In genomic region chr12:85490096-85490820, GRCm38 (mm10) we compare ENCODE assay signal across 23 mouse cellular contexts. TPM values are rescaled to one million over a fixed set of nuclear protein-coding genes. Genes with fewer than 3 reads are reported as not detected.
DNase-seq lines count a peak whose midpoint lies in the region; ATAC-seq lines count a peak whose summit lies in the region.
"Had no signal": no experiment of that assay in that cellular context is flagged by ENCODE, and none has a peak within 500 bp of the region (broad histone marks: within the 10 kb centered on the region; RNA-seq: fewer than 3 reads in every experiment).

No protein-coding gene starts in this region.

- peaks cover 35% of the 10 kb centered on the region for H3K4me1 ChIP-seq in limb, embryonic 15.5 days
- H3K4me1 ChIP-seq in limb, embryonic 10.5 days: peaks cover 29% of the 10 kb centered on the region
- H3K4me1 ChIP-seq in brown adipose tissue, adult 24 weeks (ENCODE audit: control insufficient read depth, insufficient read depth, insufficient read length, low read length): no peaks in the 10 kb centered on the region
- peaks cover 16% of the 10 kb centered on the region for H3K4me1 ChIP-seq in stomach, embryonic 15.5 days

- H3K9me3 ChIP-seq in limb, embryonic 15.5 days: no peaks in the 10 kb centered on the region
- no peaks in the 10 kb centered on the region for H3K9me3 ChIP-seq in limb, embryonic 10.5 days (replicated peaks)
- no peaks in the 10 kb centered on the region for H3K9me3 ChIP-seq in stomach, embryonic 15.5 days
- H3K9me3 ChIP-seq: forebrain, embryonic 15.5 days; G1E; hindbrain, embryonic 12.5 days had no signal

- 49% methylated on average over 10 of the region's 10 CpGs for WGBS in limb, embryonic 15.5 days
- 77% methylated on average over 10 of the region's 10 CpGs for WGBS in limb, embryonic 10.5 days
- 65% methylated on average over 10 of the region's 10 CpGs for WGBS in stomach, embryonic 15.5 days

- DNase-seq in limb, embryonic 10.5 days (ENCODE audit: low spot score): no peak
- DNase-seq in 416B (ENCODE audit: low read depth): peak; percentile 35
- DNase-seq in spleen, postnatal 14 days (ENCODE audit: low spot score in 2 of 2): no peak
- no peak for DNase-seq in adrenal gland, postnatal 10 days
- DNase-seq: B cell, adult 2 months; cerebellum, adult 2 months; cerebellum, postnatal 36 days; embryo, embryonic 11 days; gastrocnemius, postnatal 14 days; kidney, adult 18-20 months; kidney, postnatal 4 days; layer of hippocampus, adult 9-11 months; left cerebral cortex, postnatal 4 days; lung, adult 2 months; lung, postnatal 4 days had no signal

- no peak overlapping the region for H3K4me3 ChIP-seq in limb, embryonic 15.5 days
- H3K4me3 ChIP-seq in limb, embryonic 10.5 days: no peak overlapping the region
- no peak overlapping the region for H3K4me3 ChIP-seq in brown adipose tissue, adult 24 weeks (ENCODE audit: insufficient read depth, low read depth, low read length)
- H3K4me3 ChIP-seq in stomach, embryonic 15.5 days (replicated peaks): no peak overlapping the region
- H3K4me3 ChIP-seq: forebrain, embryonic 15.5 days; hindbrain, embryonic 12.5 days had no signal

- ATAC-seq in limb, embryonic 15.5 days (ENCODE audit: insufficient number of reproducible peaks, low FRiP score, low TSS enrichment, low read depth): no peak; the same call in 1 of the 2 replicates
- no peak for ATAC-seq in stomach, embryonic 15.5 days (ENCODE audit: insufficient read depth, low FRiP score, low read depth)
- ATAC-seq: forebrain, embryonic 15.5 days; midbrain, embryonic 16.5 days; Patski had no signal

- H3K9ac ChIP-seq in limb, embryonic 15.5 days: no peak overlapping the region
- H3K9ac ChIP-seq in stomach, embryonic 15.5 days: no peak overlapping the region
- H3K9ac ChIP-seq: forebrain, embryonic 15.5 days; hindbrain, embryonic 12.5 days had no signal

- no peak overlapping the region for H3K4me2 ChIP-seq in limb, embryonic 15.5 days
- no peak overlapping the region for H3K4me2 ChIP-seq in stomach, embryonic 15.5 days
- H3K4me2 ChIP-seq: forebrain, embryonic 15.5 days; hindbrain, embryonic 12.5 days had no signal

- peak overlapping the region; percentile 71; the same call in 1 of the 2 replicates for H3K27ac ChIP-seq in limb, embryonic 15.5 days
- no peak overlapping the region for H3K27ac ChIP-seq in limb, embryonic 10.5 days
- 0 out of 2 replicates have a peak overlapping the region, but pooled peaks have one; percentile 23 for H3K27ac ChIP-seq in brown adipose tissue, adult 24 weeks (replicated peaks; ENCODE audit: low read depth, low read length)
- peak overlapping the region; percentile 6; the same call in 1 of the 2 replicates for H3K27ac ChIP-seq in stomach, embryonic 15.5 days
- H3K27ac ChIP-seq: forebrain, embryonic 15.5 days; hindbrain, embryonic 12.5 days had no signal

- H3K27me3 ChIP-seq in limb, embryonic 15.5 days: no peaks in the 10 kb centered on the region
- H3K27me3 ChIP-seq in limb, embryonic 10.5 days (ENCODE audit: low read depth, poor library complexity, severe bottlenecking): peaks cover 10% of the 10 kb centered on the region; the same call in 1 of the 2 replicates
- H3K27me3 ChIP-seq in stomach, embryonic 15.5 days (replicated peaks): no peaks in the 10 kb centered on the region
- H3K27me3 ChIP-seq: Patski had no signal

- no peaks in the 10 kb centered on the region for H3K36me3 ChIP-seq in limb, embryonic 15.5 days
- no peaks in the 10 kb centered on the region for H3K36me3 ChIP-seq in limb, embryonic 10.5 days
- no peaks in the 10 kb centered on the region for H3K36me3 ChIP-seq in stomach, embryonic 15.5 days
- H3K36me3 ChIP-seq: forebrain, embryonic 15.5 days; G1E; hindbrain, embryonic 12.5 days had no signal

RNA-seq across cellular contexts. Expression of gene Fos, which starts 16.6 kb away (rescaled TPM):
- polyA plus RNA-seq in limb, embryonic 15.5 days (2015; fragmentation: Nextera tagmentation; extraction: Ambion mirVana): 38.8 and 48.3 TPM in 2 replicates
- polyA plus RNA-seq in limb, embryonic 10.5 days (2016; fragmentation: Nextera tagmentation; extraction: Ambion mirVana): 0.76 and 0.80 TPM in 2 replicates
- polyA plus RNA-seq in brown adipose tissue, adult 24 weeks (2012; ENCODE audit: insufficient read depth, insufficient read length, missing spikeins): 10.7 and 154 TPM in 2 replicates
- polyA plus RNA-seq in stomach, embryonic 15.5 days (2015; fragmentation: Nextera tagmentation; extraction: Ambion mirVana): 10.5 and 16.4 TPM in 2 replicates
- 10 to 100 TPM in 1 of 2 experiments, 1 to 10 TPM in 1; 5.8 to 25.4 TPM for total RNA-seq in adrenal gland, postnatal 10 days (2021)
